Mouse (Mus musculus) spleen, postnatal 4 days (tissue): ENCODE results near the gene Atp23.

ENCODE experiments used
- DNase-seq, 2 experiments: peaks; one replicate each; pipeline ENCODE4 v3.0.0; 2022; ENCODE audit warnings: low spot score in 2 of 2

Gene Atp23

GRCm38 (mm10) chr10:126900821-126901487 is at the start of gene Atp23:
TSS of gene Atp23 (minus strand) at chr10:126901355.
- peak; percentile 92 to 97 for DNase-seq

- no peak for DNase-seq
Measured at GRCm38 (mm10) chr10:126950572-126950971, 49.4 kb upstream of the Atp23 start.

GRCm38 (mm10) chr10:126949824-126950223 is 48.7 kb upstream of the Atp23 start:
- DNase-seq, result no peak

GRCm38 (mm10) chr10:126945531-126945930 is 44.4 kb upstream of the Atp23 start:
- no peak for DNase-seq

DNA sequence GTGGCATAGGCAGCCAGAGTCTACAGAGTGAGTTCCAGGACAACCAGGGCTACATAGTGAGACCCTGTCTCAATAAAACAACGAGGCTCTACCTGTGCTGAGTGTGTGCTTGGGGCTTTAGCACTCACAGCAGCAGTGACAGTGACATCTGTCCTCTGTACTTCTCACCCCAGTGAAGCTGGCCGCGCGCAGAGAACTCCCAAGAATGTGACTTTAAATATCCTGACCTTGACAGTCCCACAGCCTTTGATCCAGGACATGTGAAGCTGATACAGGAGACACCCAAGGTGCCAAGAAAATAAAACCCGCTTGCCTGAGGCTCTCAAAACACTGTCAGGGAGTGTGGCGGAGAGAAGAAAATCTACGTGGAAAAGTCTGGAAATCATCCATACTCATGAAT is 39.8 kb upstream of the Atp23 start:
- no peak for DNase-seq

GRCm38 (mm10) chr10:126935556-126936381 is 34.6 kb upstream of the Atp23 start:
- no peak for DNase-seq

- DNase-seq, result no peak
Measured at GRCm38 (mm10) chr10:126935121-126935520, 34.0 kb upstream of the Atp23 start.

GRCm38 (mm10) chr10:126934561-126934960 is 33.4 kb upstream of the Atp23 start:
- DNase-seq, result no peak

DNA sequence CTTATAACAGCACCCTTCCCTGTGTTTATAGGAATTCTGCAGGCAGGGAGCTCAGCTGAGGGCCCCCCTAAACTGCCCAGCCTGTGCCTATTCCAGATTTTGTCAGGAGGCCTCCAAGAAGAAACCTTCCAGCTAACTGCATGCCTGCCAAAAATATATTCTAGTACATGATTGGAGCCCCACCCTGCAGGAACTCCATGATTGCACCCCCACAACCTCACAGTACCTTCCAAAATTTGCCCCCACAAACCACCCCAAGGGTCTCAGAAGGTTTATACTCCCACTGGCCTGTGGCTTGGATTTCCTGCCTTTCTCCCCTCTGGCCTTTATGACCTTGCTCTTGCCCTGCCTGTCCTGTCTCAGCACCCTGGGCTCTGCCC is 30.6 kb upstream of the Atp23 start:
- DNase-seq, result no peak

DNA sequence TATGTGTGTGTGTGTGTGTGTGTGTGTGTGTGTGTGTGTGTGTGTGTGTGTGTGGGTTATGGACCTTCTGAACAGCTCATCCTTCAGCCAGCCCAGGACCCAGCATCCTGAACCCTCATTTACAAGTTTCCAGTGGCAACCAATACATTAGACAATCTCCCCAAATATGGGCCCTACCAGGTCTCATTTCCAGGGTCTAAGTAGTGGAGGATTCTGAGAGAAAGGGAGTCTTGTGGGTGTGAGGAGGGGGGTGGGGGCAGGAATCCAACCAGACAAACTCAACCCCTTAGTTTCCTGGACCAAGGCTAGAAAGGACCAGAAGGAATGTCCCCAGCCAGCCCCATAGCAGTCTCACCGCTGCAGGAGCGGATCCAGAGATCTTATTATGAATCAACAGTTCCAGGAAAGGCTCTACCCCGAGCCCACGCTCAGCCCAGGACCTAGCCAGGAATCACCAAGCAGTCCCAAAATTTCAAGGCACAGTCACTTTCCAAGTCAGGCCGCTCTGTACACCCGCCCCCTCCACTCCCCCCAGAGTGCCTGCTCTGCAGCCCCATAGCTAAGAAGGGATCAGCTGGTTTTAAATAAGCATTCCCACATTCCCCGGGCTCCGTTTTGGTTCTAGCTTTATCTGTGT is 30.1 kb upstream of the Atp23 start:
- no peak for DNase-seq

DNA sequence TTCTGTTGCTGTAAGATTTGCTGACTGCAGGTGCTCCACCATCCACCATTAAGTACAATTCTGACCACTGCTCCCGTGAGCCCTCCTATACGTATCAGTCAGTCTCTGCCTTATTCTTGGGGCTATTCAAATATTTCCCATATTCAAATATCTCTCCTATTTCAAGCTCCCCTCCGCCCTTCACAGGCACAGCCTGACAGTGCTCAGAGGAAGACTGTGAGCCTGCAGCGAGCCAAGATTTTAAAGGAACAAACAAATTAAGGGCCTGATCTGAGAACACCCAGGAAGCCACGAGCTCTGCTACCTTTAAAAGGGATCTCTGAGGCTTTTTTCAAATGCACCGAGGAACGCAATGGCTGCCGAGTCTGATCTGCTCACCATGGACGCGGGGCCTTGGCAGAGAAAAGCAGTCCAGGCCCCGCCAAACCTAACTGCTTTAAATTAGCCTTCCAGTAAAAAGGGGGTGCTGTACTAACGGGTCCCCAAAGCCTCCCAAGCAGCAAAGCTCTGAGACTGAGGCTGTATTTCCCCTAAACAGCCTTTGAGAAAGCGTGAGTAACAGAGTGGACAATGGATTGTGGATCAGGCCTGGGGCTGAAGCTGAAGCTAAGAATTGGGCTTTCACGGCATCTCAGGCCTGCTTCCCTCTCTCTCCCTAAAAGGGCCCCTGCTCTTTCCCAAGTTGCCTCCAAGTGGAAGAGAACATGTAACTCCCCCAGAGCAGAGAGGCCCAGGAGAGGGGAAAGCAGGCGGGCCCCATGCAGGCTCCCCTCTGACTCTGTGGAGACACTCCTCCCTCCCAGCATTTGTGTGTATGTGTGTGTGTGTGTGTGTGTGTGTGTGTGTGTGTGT is 29.3 kb upstream of the Atp23 start:
- no peak for DNase-seq

DNA sequence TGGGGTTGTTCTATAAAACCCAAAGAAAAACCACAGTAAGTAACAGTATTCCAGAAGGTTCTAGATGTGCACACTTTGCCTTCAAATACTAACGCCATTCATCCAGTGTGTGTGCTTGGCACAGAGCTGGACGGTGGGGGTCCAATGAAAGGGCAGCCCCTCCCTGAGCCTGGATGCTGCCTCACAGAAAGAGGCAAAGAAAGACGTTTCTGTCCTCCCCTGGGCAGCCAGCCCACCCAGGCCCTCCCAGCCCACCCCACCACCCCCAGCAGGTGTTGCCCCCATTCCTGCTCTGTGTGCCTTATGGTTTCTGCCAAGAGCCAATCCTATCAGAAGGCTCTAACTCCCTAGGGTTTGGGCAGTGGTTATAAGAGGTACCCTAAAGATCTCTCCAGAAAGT is 28.4 kb upstream of the Atp23 start:
- no peak for DNase-seq

- no peak for DNase-seq
Measured at GRCm38 (mm10) chr10:126928819-126929206, 27.7 kb upstream of the Atp23 start.

- DNase-seq, result peak; percentile 27 to 62
Measured at GRCm38 (mm10) chr10:126928011-126928818, 27.1 kb upstream of the Atp23 start.

DNA sequence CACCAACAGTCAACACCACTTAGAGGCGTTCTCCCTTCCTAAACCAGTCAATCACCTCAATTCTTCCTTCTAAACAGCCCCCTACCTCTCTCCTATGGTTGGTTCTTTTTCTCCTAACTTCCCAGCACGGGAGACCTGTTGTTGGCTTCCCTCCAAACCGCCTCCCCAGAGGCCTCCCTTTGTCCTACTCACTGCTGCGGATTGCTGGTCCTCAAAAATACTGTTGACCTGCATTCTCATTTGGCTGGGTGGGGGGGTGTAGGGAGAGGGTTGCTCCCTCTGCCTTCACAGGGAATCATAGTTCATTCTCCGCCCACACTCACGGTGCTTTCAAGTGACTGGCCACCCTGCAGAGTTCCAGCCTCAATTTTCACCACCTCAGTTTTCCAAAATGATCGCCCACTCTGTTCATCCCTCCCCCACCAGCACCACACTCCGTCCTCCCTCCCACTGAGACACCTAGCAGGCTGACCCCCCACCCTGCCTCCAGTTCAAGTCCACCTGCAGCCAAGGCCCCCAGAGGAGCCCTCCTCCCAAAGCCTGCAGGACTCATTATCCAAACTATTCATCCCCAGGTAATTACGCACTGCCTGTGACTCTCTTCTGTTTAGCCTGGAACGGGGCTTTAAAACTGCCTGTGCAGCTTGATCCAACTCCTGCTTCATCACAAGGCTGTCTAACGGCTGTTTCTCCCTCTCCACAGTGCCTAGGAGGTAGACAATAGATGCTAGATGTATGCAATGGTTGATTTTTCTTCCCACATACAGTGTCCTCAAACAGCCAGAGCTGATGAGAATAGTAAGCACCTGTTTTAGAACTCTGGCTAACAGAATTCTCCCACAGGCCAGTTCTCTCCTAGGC is 26.2 kb upstream of the Atp23 start:
- no peak for DNase-seq

DNA sequence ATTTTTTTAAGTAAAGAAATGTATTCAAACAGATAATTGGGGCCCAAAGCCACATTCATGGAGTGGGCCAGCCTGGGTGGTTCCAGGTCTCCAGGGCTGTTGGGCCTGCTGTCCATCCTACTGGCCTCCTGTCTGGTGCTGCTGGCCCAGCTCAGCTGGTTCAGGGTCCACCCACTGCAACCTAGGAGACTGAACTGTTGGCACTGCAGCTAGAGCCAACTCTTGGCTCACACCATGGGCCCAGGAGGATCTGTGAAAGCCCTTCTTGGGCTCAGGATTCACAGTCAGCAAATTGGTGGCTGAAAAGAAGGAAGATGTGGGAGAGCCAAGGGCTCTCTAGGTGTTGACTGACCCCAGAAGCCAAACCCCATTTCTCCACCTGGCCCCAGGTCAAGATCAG is 24.2 kb upstream of the Atp23 start:
- DNase-seq, result no peak

- DNase-seq, result no peak
Measured at GRCm38 (mm10) chr10:126924087-126924486, 22.9 kb upstream of the Atp23 start.

DNA sequence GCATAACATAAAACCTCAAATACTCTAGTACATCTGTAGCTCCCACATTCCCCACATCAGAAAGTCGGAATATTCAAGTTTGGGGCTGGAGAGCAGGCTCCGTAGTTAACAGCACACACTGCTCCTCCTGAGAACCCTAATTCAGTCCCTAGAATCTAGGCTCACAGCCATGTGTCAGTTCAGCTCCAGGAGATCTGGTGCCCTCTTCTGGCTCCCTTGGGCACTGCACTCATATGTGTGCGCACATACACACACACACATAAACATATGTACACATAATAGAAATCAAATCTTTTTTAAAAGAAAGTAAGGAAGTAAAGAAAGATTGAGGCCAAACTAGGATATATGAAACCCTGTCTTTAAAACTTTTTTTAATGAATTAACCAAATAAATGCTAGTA is 19.1 kb upstream of the Atp23 start:
- DNase-seq, result no peak

DNA sequence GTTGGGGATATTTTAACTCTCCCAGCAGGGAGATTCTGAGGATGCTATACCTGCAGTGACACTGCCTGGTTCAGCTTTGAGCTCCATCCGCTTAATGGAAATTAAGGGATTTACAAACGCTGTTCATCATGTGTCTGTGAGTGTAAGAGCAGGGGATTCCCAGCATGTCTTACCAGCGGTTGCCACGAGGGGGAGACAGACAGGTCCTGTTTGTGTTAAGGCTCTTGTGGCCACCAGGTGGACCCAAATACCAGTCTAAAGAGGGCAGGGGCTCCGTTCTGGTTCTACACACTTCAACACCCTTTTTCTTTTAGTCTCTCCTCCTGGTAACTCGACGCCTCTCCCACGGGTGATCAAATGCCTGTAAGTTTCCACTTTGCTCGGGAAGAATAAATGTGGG is 17.9 kb upstream of the Atp23 start:
- DNase-seq, result peak; percentile 84 to 96

DNA sequence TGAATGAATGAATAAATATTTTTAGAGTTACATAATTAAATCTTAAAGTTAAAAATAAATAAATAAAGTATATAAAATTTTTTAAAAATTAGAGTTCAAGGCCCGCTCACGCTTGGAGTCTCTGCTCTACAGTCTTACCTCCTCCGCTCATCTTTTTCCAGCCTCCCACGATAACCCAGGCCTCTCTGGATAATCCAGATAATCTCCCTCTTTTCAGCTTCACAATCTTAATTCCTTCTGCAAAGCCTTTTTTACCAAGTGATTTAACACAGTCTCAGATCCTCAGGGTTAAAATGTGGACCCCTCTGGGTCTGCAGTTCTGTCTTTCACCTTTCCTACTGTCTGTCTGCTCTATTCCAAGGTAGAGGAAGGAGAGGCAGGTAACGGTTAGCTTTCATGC is 13.1 kb upstream of the Atp23 start:
- DNase-seq, result no peak
